Mouse (Mus musculus) intestine, embryonic 14.5 days (tissue): Measurements from ENCODE around the gene Cd27. TPM values are rescaled to one million over a fixed set of nuclear protein-coding genes. Genes with fewer than 3 reads are reported as not detected.

Source experiments
- microRNA-seq: library from miRNA; unstranded; fragments of <30 nt; microRNA quantifications from one replicate; pipeline ENCODE4, GENCODE M21; 2016
- polyA plus RNA-seq: library from polyadenylated mRNA; unstranded; fragments of >200 nt; fragmentation: Nextera tagmentation; extraction: Ambion mirVana; gene quantifications from 2 replicates; pipeline ENCODE4 v1.2.1, GENCODE M21; 2014

Gene Cd27
- polyA plus RNA-seq, 1 experiment from 2014 or later, result 1.4 TPM

Small RNA genes within 50 kb of the gene (microRNA-seq; reads per million reads assigned to microRNA genes)
- gene Mir3098, result 0.51 reads per million
- gene Mir8113, result not detected

Other genes starting within 250 kb of the Cd27 start
- 0.85 and 1.2 TPM in 2 replicates for gene Pianp, start 240.3 kb downstream of the Cd27 start, polyA plus RNA-seq
- gene Zfp384, start 227.9 kb downstream of the Cd27 start, polyA plus RNA-seq, result 9.2 and 10.8 TPM in 2 replicates
- 94.4 and 108 TPM in 2 replicates for gene Ing4, start 197.2 kb downstream of the Cd27 start, polyA plus RNA-seq
- gene Acrbp, start 187.3 kb downstream of the Cd27 start, polyA plus RNA-seq, result 11.4 and 13.4 TPM in 2 replicates
- gene Lpar5, start 169.1 kb downstream of the Cd27 start, polyA plus RNA-seq, result 2.3 and 3.0 TPM in 2 replicates
- gene Chd4, start 141.0 kb downstream of the Cd27 start, polyA plus RNA-seq, result 74.2 and 74.8 TPM in 2 replicates
- gene Nop2, start 105.1 kb downstream of the Cd27 start, polyA plus RNA-seq, result 72.1 and 75.2 TPM in 2 replicates
- 6.7 and 7.6 TPM in 2 replicates for gene Iffo1, start 91.8 kb downstream of the Cd27 start, polyA plus RNA-seq
- gene Gapdh, start 70.5 kb downstream of the Cd27 start, polyA plus RNA-seq, result 2,406 and 2,408 TPM in 2 replicates
- gene Ncapd2, start 45.3 kb downstream of the Cd27 start, polyA plus RNA-seq, result 109 and 129 TPM in 2 replicates
- gene Mrpl51, start 45.2 kb downstream of the Cd27 start, polyA plus RNA-seq, result 217 and 221 TPM in 2 replicates
- 2.5 and 2.7 TPM in 2 replicates for gene Vamp1, start 21.5 kb downstream of the Cd27 start, polyA plus RNA-seq
- 5.7 and 7.1 TPM in 2 replicates for gene Tapbpl, start 5.2 kb downstream of the Cd27 start, polyA plus RNA-seq
- gene Tuba3a, start 49.0 kb upstream of the Cd27 start, polyA plus RNA-seq, result 0.12 TPM in 1 of 2 replicates, not detected in the other
- gene Ltbr, start 76.9 kb upstream of the Cd27 start, polyA plus RNA-seq, result 67.4 and 67.8 TPM in 2 replicates
- gene Scnn1a, start 83.6 kb upstream of the Cd27 start, polyA plus RNA-seq, result 2.0 TPM in 2 replicates
- 60.6 and 63.3 TPM in 2 replicates for gene Tnfrsf1a, start 112.4 kb upstream of the Cd27 start, polyA plus RNA-seq
- 2.4 and 2.8 TPM in 2 replicates for gene Plekhg6, start 143.8 kb upstream of the Cd27 start, polyA plus RNA-seq